Mouse (Mus musculus) liver, embryonic 14.5 days (tissue): Measurements from ENCODE around the gene M6pr.

Experiments
- CTCF ChIP-seq: IDR thresholded peaks from 2 replicates; pipeline ENCODE4 v1.5.1; 2016; ENCODE audit warnings: antibody characterized with exemption, low read depth, control low read depth
- EP300 ChIP-seq: IDR thresholded peaks from 2 replicates; pipeline ENCODE4 v1.6.1; 2016; ENCODE audit warnings: antibody characterized with exemption, low read depth

DNA sequence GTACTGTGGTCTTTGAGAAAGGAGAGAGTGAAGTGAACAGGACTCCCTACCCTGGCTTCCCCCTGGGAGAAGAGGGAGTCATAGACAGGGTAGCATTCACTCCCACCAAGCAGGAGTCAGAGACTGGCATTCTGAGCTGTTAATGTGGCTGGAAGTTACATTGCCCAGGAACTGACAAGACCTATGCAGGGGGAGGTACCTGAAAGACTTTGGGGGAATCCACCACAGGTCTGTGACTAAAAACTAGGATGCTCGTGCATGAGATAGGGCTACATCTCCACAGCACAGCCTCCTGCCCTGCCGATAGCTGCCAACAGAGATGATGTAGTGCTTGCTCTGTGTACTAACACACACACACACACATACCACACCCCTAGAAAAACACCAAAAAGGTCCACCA lies 25.1 kb upstream of the M6pr start:
- TF ChIP-seq CTCF (no peak), EP300 (no peak)
